Mouse (Mus musculus) erythroblast, adult 5-6 weeks (primary cell): ENCODE measurements at regions not wholly inside any gene's neighbourhood (a gene's known extent, or its start where the extent isn't known, plus 50 kb on each side); places are given as distances from the start of the nearest gene placed in this dataset.
"Not testable (repeated sequence)": the region's sequence is repeated elsewhere in the genome, so short reads cannot be mapped to it uniquely, and the experiment has no call there.

Experiments
- ATAC-seq: replicated peaks from 2 replicates; pipeline ENCODE4 v1.8.0; 2016; ENCODE audit warnings: moderate number of reproducible peaks, mild to moderate bottlenecking, moderate TSS enrichment, inconsistent platforms; ENCODE audit not compliant: poor library complexity, low FRiP score, severe bottlenecking

- ATAC-seq = no peak
Observed at GRCm38 (mm10) chr14:54151272-54151671, 102.6 kb downstream of the Dad1 start.

GRCm38 (mm10) chr14:54150221-54150620 lies 103.7 kb downstream of the Dad1 start:
- no peak for ATAC-seq

- no peak for ATAC-seq
Observed at GRCm38 (mm10) chr14:54148626-54149025, 105.3 kb downstream of the Dad1 start.

GRCm38 (mm10) chr14:54148121-54148520 lies 105.8 kb downstream of the Dad1 start:
- ATAC-seq = no peak

- ATAC-seq = no peak
Observed at GRCm38 (mm10) chr14:54147546-54147945, 106.4 kb downstream of the Dad1 start.

GRCm38 (mm10) chr14:54145743-54146741 lies 107.9 kb downstream of the Dad1 start:
- ATAC-seq = no peak

GRCm38 (mm10) chr14:54143828-54144227 lies 110.1 kb downstream of the Dad1 start:
- ATAC-seq = no peak

- ATAC-seq = no peak
Observed at GRCm38 (mm10) chr14:54138288-54138687, 115.6 kb downstream of the Dad1 start.

GRCm38 (mm10) chr14:54136538-54136937 lies 117.4 kb downstream of the Dad1 start:
- no peak for ATAC-seq

GRCm38 (mm10) chr14:54128334-54128733 lies 125.6 kb downstream of the Dad1 start:
- no peak for ATAC-seq

- no peak for ATAC-seq
Observed at GRCm38 (mm10) chr14:54125510-54125909, 128.4 kb downstream of the Dad1 start.

- no peak for ATAC-seq
Observed at GRCm38 (mm10) chr14:54121973-54122372, 131.9 kb downstream of the Dad1 start.

- ATAC-seq = no peak
Observed at GRCm38 (mm10) chr14:54121340-54121739, 132.6 kb downstream of the Dad1 start.

- no peak for ATAC-seq
Observed at GRCm38 (mm10) chr14:54120194-54120593, 133.7 kb downstream of the Dad1 start.

GRCm38 (mm10) chr14:54117607-54118006 lies 136.3 kb downstream of the Dad1 start:
- ATAC-seq = not testable (repeated sequence)

- ATAC-seq = no peak
Observed at GRCm38 (mm10) chr14:54113216-54113615, 140.7 kb downstream of the Dad1 start.

- ATAC-seq = no peak
Observed at GRCm38 (mm10) chr14:54110971-54111370, 142.9 kb downstream of the Dad1 start.

GRCm38 (mm10) chr14:54109129-54109528 lies 144.8 kb downstream of the Dad1 start:
- no peak for ATAC-seq

- no peak for ATAC-seq
Observed at GRCm38 (mm10) chr14:54108311-54109074, 145.4 kb downstream of the Dad1 start.

- no peak for ATAC-seq
Observed at GRCm38 (mm10) chr14:54107204-54107796, 146.6 kb downstream of the Dad1 start.
